Mouse (Mus musculus): ENCODE data around the gene Prm1. TPM values are rescaled to one million over a fixed set of nuclear protein-coding genes. Genes with fewer than 3 reads are reported as not detected.

Gene Prm1
- polyA plus RNA-seq, 1 experiment from 2014 or later = not detected

DNA sequence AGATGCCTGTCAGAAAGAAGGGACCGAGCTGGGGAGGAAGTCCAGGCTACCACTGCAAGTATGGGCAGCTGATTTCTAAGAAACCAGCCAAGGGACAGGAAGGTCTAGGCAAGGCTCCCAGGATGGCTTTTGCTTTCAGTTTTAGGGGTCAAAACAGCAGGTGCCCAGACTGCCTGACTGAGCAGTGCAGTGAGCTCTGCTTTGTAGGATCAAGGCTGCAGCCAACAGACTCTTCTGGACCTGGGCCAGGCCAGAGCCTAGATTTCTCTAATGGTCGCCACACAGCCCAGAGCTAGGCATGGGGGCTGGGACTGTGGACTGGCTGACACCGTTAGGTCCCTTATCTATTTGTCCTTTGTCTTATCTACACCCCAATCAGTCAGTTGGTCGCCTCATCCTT lies 30.9 kb downstream of the Prm1 start:
- no peak for ATAC-seq (ENCODE audit: low FRiP score)
- Histone ChIP-seq H3K27ac (no peak overlapping the region), H3K36me3 (replicated peaks) (no peaks in the 10 kb centered on the region), H3K27me3 (no peaks in the 10 kb centered on the region), H3K4me3 (replicated peaks) (no peak overlapping the region), H3K9ac (no peak overlapping the region), H3K4me1 (no peaks in the 10 kb centered on the region), H3K9me3 (no peaks in the 10 kb centered on the region), H3K4me2 (no peak overlapping the region)
- 75% methylated on average over 4 of the region's 4 CpGs for WGBS

DNA sequence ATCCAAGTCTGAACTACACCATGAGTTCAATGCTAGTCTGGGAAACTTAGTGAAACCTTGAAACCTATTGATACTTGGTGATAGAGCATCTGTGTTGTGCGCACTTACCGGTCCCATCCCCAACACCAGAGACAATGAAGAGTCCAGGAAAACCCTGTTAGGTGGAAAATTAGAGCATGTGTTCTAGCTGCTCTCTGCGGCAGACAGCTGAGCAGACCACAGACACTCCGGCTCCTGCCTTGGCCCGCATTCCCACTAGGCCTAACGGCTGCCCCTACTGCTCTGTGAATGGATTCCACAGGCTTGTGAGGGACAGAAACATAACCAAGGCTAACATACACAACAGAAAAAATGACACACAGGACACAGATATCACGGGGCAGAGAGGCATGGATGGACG lies 32.1 kb downstream of the Prm1 start:
- no peak for ATAC-seq (ENCODE audit: low FRiP score)
- Histone ChIP-seq H3K27me3 (peaks cover 4% of the 10 kb centered on the region; the same call in 1 of the 2 replicates), H3K9me3 (no peaks in the 10 kb centered on the region), H3K27ac (no peak overlapping the region), H3K36me3 (replicated peaks) (no peaks in the 10 kb centered on the region), H3K9ac (no peak overlapping the region), H3K4me2 (no peak overlapping the region), H3K4me1 (no peaks in the 10 kb centered on the region), H3K4me3 (replicated peaks) (no peak overlapping the region)
- WGBS = 94% methylated on average over 8 of the region's 8 CpGs

DNA sequence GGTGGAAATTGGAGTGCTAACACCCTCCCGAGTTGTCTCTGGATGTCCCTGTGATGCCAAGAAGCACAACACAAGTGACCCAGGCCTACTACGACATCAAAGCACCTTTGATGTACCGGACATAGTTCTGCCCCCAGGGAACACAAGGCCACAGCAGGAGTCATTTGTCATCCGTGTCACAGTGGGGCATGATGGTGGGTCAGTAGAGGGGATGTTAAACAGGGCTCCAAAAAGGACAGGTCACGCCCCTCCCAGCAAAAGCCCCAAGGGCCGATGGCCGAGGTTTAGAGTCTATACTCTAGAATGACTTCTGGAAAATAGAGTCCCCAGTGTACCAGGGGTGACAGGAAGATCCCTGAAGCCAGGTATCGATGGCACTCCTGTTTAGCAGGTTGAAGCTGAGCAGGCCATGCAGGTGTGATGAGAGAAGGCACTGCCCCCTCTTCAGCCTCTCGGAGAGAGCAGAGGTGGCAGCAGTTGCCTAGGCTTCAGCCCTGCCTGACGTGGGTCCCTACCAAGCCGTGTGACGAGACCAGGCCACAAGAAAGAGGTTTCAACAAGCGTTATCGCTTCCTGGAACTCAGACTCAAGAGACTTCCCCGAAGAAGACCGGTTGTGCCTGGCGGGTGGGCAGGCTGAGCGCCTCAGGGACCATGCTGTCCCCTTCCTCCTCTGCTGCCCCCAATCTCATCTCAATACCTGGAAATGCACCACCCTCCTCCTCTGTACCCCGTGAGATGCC lies 33.7 kb downstream of the Prm1 start:
- H3K9ac ChIP-seq = no peak overlapping the region
- no peak overlapping the region for H3K27ac ChIP-seq
- no peaks in the 10 kb centered on the region for H3K9me3 ChIP-seq
- no peaks in the 10 kb centered on the region for H3K36me3 ChIP-seq (replicated peaks)
- no peak for ATAC-seq (ENCODE audit: low FRiP score)
- no peaks in the 10 kb centered on the region for H3K4me1 ChIP-seq
- peaks cover 5% of the 10 kb centered on the region; the same call in 1 of the 2 replicates for H3K27me3 ChIP-seq
- H3K4me2 ChIP-seq = no peak overlapping the region
- no peak overlapping the region for H3K4me3 ChIP-seq (replicated peaks)
- 76% methylated on average over 19 of the region's 19 CpGs for WGBS

DNA sequence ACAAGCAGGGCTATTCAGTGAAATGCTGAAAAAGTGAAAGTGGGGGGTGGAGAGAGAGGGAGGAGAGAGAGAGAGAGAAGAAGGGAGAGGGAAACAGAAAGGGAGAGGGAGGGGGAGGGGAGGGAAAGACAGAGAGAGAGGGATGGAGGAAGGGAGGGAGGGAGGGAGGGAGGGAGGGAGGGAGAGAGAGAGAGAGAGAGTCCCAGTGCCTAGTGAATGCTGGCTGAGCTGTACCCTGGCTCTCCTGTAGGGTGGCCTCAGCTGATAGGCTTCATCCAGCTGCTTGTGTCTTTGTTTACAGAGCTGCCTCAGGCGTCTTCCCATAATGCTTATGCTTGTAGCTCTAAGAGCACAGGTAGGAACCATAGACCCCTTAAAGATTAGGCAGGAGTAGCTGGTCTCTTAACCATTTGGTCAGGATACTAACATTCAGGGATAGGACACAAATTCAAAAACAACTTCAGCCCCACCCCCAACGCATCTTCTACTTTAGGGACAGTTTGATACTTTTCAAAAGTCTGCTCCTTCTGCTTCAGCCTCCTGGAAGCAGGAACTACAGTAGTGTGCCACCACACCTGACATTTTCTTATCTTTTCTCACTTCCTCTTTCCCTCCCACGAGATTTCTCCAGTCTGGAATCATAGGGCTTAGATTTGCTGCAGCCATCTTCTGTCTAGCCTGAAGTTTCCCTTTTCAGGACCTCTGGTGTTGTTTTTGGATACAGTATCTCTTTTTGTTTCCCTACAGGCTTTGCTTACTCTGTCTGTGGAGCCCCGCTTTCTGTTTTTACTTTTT lies 34.9 kb downstream of the Prm1 start:
- Histone ChIP-seq H3K9me3 (no peaks in the 10 kb centered on the region), H3K36me3 (replicated peaks) (no peaks in the 10 kb centered on the region), H3K27me3 (peaks cover 5% of the 10 kb centered on the region; the same call in 1 of the 2 replicates), H3K4me3 (replicated peaks) (no peak overlapping the region), H3K9ac (no peak overlapping the region), H3K4me2 (no peak overlapping the region), H3K27ac (no peak overlapping the region), H3K4me1 (no peaks in the 10 kb centered on the region)
- WGBS = 59% methylated on average over 4 of the region's 4 CpGs
- ATAC-seq (ENCODE audit: low FRiP score) = no peak

DNA sequence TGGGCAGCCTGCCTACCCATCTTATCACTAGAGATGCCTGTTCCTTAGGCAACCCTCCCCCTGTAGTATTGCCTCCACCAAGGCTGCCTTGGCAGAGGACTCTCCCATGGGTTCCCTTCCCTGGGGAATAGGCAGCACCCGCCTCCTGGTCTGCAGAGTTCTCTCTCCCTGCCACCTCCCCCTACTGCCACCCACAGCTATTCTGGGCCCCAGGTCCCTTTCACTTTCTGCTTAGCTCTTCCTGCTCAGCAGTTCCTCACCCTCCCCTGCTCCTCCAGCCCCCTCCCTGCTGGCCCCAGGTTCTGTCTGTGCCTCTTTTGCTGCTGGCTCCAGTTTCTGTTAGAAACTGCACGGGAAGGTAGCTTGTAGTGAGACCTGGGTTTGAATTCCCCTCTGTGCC lies 36.0 kb downstream of the Prm1 start:
- WGBS = 44% methylated on average over 2 of the region's 2 CpGs
- ATAC-seq (ENCODE audit: low FRiP score) = no peak
- H3K27me3 ChIP-seq = peaks cover 5% of the 10 kb centered on the region; the same call in 1 of the 2 replicates

DNA sequence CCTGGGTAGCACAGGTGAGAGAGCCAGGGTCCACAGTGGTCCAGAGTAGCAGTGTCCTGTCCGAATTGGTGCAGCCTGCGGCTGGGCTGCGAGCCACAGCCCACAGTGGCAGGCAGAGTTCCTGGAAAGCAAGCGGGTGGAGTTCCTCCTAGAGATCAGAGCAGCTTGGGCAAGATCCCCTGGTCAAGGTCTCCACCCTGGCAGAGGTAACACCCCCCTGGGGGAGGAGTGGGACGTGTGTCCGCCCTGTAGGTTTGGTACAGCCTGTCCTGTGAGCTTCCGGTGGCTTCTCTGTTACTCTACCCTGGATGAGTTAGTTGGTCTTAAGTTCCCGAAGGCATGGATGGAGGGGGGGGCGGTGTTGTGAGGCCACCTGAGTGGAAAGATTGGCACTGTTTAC lies 36.8 kb downstream of the Prm1 start:
- no peak for ATAC-seq (ENCODE audit: low FRiP score)
- H3K4me1 ChIP-seq = no peaks in the 10 kb centered on the region

More for the DNA sequence above, 36.0 kb downstream of the Prm1 start:
- Histone ChIP-seq H3K9me3 (no peaks in the 10 kb centered on the region), H3K4me1 (no peaks in the 10 kb centered on the region), H3K4me3 (replicated peaks) (no peak overlapping the region), H3K9ac (no peak overlapping the region), H3K36me3 (replicated peaks) (no peaks in the 10 kb centered on the region), H3K27ac (no peak overlapping the region), H3K4me2 (no peak overlapping the region)

DNA sequence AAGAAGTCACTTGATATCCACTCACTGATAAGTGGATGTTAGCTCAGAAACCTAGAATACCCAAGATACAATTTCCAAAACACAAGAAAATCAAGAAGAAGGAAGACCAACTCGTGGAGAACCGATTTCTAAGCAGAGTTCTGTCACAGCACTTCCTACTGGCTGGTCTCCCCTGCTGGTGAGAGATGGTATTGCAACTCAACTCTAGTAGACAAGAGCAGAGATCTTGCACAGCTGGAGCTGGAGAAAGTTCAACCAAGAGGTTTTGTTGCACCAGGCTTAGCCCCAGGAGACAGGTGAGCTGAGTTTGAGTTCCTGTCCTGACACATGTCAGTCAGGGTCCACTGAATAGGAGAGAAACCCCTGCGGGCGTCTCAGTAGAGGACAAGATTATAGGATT lies 38.5 kb downstream of the Prm1 start:
- H3K36me3 ChIP-seq (replicated peaks) = no peaks in the 10 kb centered on the region
- no peaks in the 10 kb centered on the region for H3K4me1 ChIP-seq
- H3K4me3 ChIP-seq (replicated peaks) = no peak overlapping the region
- H3K4me2 ChIP-seq = no peak overlapping the region
- no peak overlapping the region for H3K9ac ChIP-seq
- 27% methylated on average over 4 of the region's 4 CpGs for WGBS
- H3K27ac ChIP-seq = no peak overlapping the region
- 0 out of 2 replicates have a peak, but pooled peaks have one; percentile 14 for ATAC-seq (ENCODE audit: low FRiP score)
- H3K27me3 ChIP-seq = peaks cover 5% of the 10 kb centered on the region; the same call in 1 of the 2 replicates
- H3K9me3 ChIP-seq = no peaks in the 10 kb centered on the region

More for the DNA sequence above, 36.8 kb downstream of the Prm1 start:
- H3K4me2 ChIP-seq = no peak overlapping the region
- H3K27me3 ChIP-seq = peaks cover 5% of the 10 kb centered on the region; the same call in 1 of the 2 replicates
- no peak overlapping the region for H3K27ac ChIP-seq
- H3K9me3 ChIP-seq = no peaks in the 10 kb centered on the region
- 66% methylated on average over 9 of the region's 9 CpGs for WGBS
- no peak overlapping the region for H3K4me3 ChIP-seq (replicated peaks)
- H3K9ac ChIP-seq = no peak overlapping the region
- H3K36me3 ChIP-seq (replicated peaks) = no peaks in the 10 kb centered on the region

DNA sequence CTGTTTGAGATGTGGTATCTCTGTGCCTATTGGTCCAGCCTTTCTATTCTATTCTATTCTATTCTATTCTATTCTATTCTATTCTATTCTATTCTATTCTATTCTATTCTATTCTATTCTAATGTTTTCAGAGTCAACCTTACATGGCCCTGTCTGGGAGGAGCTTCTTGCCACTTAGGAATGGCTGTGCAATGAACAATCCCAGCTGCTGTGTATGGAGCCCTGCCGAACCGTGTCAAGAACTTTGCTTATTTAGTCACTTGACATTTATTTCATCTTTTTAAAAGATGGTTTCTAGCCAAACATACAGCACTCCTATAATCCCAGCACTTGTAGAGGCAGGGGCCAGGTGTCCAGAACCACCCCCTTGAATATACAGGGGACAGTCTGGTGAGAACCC lies 41.3 kb downstream of the Prm1 start:
- ATAC-seq (ENCODE audit: low FRiP score) = no peak
- H3K4me3 ChIP-seq (replicated peaks) = no peak overlapping the region
- no peaks in the 10 kb centered on the region for H3K36me3 ChIP-seq (replicated peaks)
- 76% methylated on average over 2 of the region's 2 CpGs for WGBS
- no peaks in the 10 kb centered on the region for H3K4me1 ChIP-seq
- no peak overlapping the region for H3K27ac ChIP-seq
- peaks cover 5% of the 10 kb centered on the region; the same call in 1 of the 2 replicates for H3K27me3 ChIP-seq
- H3K9ac ChIP-seq = no peak overlapping the region
- no peaks in the 10 kb centered on the region for H3K9me3 ChIP-seq
- H3K4me2 ChIP-seq = no peak overlapping the region

DNA sequence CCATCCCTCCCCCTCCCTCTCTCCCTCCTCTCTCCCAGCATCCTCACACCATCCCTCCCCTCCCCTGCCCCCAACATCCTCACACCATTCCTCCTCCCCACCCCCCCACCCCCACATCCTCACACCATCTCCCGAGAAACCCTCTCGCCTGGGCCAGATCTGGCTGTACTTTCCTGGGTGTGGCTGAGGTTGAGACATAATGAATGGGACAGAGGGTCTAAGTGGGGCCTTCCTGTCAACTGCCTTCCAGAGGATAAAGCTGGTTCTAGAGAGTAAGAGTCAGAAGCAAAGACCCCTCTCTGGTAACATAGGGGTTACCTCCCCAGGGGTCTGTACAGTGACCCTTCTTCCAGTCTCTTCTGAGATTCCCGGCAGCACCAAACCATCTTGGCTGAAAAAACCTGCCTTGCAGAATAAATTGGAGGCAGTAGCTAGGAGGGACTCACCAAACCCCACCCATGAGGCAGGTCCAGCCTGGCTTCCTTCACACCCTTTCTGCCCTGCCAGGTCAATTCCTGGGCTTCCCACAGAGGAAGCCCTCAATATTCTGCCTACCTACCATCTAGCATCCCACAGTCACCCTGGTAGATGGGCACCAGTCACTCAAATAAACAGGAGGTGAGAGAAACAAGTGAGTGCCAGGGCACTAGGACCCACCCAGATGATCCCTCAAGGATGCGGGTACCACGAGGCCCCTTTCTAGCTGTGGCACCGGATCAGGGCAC lies 41.9 kb downstream of the Prm1 start:
- H3K9ac ChIP-seq = no peak overlapping the region
- no peaks in the 10 kb centered on the region for H3K36me3 ChIP-seq (replicated peaks)
- ATAC-seq (ENCODE audit: low FRiP score) = no peak
- no peaks in the 10 kb centered on the region for H3K9me3 ChIP-seq
- peaks cover 3% of the 10 kb centered on the region; the same call in 1 of the 2 replicates for H3K27me3 ChIP-seq
- no peaks in the 10 kb centered on the region for H3K4me1 ChIP-seq
- no peak overlapping the region for H3K4me3 ChIP-seq (replicated peaks)
- H3K4me2 ChIP-seq = no peak overlapping the region
- no peak overlapping the region for H3K27ac ChIP-seq
- WGBS = 70% methylated on average over 6 of the region's 6 CpGs

DNA sequence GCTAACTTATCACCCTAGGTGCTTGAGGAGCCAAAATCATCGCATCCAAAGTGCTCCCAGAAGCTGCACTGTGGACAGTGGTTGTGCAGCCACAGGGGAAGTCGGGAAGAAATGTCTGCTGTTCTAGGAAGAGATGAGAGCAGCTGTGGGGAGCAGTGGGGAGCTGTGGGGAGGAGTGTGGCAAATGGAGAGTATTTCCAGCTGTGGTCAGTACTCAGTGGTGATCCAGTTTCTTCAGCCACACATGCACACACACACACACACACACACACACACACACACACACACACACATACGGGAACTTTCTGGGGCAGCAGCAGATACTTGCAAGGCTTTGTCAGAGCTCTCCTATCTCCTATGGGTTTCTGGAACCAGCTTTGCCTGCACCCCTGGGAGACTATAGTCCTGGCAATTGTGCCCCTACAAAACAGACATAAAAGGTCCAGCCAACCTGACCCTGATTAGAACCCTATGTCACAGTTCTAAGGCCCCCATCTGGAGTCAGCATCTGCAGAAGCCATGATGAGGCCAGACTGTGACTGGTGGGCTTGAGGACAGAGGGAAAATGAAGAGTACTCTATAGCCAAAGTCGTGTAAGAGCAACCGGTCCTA lies 43.0 kb downstream of the Prm1 start:
- 81% methylated on average over 5 of the region's 5 CpGs for WGBS

DNA sequence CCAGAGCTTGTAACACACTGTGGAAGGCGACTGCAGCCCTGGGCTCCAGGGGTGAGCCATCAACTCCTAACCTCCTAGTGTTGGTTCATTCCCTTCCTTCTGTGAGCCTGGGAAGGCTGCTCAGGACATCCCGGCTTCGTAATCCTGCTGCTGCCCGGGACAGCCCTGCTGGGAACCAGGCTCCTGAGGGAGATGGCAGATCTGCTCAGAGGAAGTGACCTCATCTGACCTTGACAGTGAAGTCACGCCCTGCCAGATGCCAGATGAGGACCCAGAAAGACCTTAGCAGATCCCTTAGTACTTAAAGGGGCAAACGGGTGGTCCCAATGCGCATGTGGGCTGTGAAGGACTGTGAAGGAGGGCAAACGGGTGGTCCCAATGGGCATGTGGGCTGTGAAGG lies 44.5 kb downstream of the Prm1 start:
- Histone ChIP-seq H3K27me3 (no peaks in the 10 kb centered on the region), H3K9me3 (no peaks in the 10 kb centered on the region), H3K4me2 (no peak overlapping the region), H3K36me3 (replicated peaks) (no peaks in the 10 kb centered on the region), H3K27ac (no peak overlapping the region), H3K4me1 (no peaks in the 10 kb centered on the region), H3K9ac (no peak overlapping the region), H3K4me3 (replicated peaks) (no peak overlapping the region)
- no peak for ATAC-seq (ENCODE audit: low FRiP score)
- WGBS = 85% methylated on average over 8 of the region's 8 CpGs

More for the DNA sequence above, 43.0 kb downstream of the Prm1 start:
- no peak for ATAC-seq (ENCODE audit: low FRiP score)
- Histone ChIP-seq H3K36me3 (replicated peaks) (no peaks in the 10 kb centered on the region), H3K4me2 (no peak overlapping the region), H3K9me3 (no peaks in the 10 kb centered on the region), H3K4me1 (no peaks in the 10 kb centered on the region), H3K4me3 (replicated peaks) (no peak overlapping the region), H3K27ac (no peak overlapping the region), H3K27me3 (no peaks in the 10 kb centered on the region), H3K9ac (no peak overlapping the region)

DNA sequence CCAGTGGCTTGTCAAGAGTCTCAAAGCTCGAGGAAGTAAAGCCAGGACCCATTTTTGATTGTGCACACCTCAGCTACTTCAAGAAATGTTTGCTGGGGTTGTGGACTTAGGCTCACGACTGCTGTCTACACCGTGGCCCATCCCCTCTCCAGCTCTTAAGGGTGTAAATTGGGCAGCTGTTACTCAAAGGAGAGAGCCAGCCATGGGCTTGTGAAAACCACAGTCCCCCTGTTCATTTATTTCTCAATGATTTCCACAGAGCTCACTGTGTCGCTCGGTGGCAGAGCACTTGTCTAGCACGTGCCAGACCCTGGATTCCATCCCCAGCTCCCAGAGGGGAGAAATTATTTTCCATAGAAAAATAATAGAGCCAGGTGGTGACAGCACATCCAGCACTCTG lies 49.5 kb downstream of the Prm1 start:
- Histone ChIP-seq H3K36me3 (replicated peaks) (no peaks in the 10 kb centered on the region), H3K27ac (no peak overlapping the region), H3K4me3 (replicated peaks) (no peak overlapping the region), H3K4me1 (no peaks in the 10 kb centered on the region), H3K9me3 (no peaks in the 10 kb centered on the region), H3K27me3 (no peaks in the 10 kb centered on the region), H3K9ac (no peak overlapping the region), H3K4me2 (no peak overlapping the region)
- no peak for ATAC-seq (ENCODE audit: low FRiP score)
- WGBS = 78% methylated on average over 6 of the region's 6 CpGs

Data from forebrain, embryonic 12.5 days (tissue).